Mouse (Mus musculus): ENCODE measurements around the gene Med4.

DNA sequence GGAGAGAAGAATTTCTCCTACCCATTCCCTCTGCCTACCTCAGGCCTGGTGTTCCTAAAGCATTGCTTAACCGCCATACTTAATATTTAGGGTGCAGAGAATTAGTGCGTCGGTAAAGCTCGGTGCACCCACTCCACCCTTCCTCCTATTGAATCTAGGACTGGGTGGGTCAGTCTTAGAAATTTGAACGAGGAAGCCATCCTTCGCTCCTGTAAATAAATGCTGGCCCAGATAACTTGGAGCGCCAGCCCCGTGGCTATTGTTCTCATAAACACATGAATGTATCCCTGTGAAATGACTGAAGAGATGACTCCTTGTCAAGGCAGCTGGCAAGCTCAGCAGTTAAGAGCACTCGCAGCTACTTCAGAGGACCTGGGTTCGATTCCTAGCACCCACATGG lies 32.7 kb upstream of the Med4 start:
- TF ChIP-seq CTCF (IDR thresholded peaks at IDR 0.05; ENCODE audit: extremely low read depth, insufficient read depth, low read length) (no peak), POLR2A (IDR thresholded peaks at IDR 0.05; ENCODE audit: extremely low read depth, insufficient read depth, low read length) (no peak)

All from cortical plate, adult 2 months (tissue).